Mouse (Mus musculus): ENCODE measurements around the gene Rhbdd3. TPM values are rescaled to one million over a fixed set of nuclear protein-coding genes. Genes with fewer than 3 reads are reported as not detected.
A peak's percentile ranks its signal among the peaks of the same experiment; 100 is the strongest.

Rhbdd3 gene
- polyA plus RNA-seq, 1 experiment from 2014 or later = 23.8 TPM

DNA sequence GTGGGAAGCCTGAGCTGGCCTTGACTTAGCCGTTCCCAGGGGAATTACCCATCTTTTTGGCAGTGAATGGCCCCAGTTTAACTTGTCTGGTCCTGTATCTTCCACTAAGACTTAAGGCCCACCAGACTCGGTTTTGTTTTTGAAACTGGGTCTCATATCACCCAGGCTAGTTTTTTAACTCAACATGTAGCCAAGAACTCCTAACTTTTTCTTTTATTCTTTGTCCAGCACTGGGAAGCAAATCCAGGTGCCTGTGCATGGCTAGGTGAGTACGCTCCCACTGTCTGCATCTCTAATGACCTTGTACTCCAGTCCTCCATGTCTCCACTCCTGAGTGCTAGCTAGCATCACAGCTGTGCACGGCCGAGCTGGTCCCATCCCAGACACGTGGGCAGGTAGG, 2.9 kb downstream of the Rhbdd3 start:
- H3K36me3 ChIP-seq (ENCODE audit: control insufficient read depth, insufficient read depth, low read length) = no peaks in the 10 kb centered on the region; the same call in 1 of the 2 replicates
- H3K9me3 ChIP-seq (ENCODE audit: control insufficient read depth, low read length) = no peaks in the 10 kb centered on the region
- 77% methylated on average over 6 of the region's 6 CpGs for WGBS
- no peak overlapping the region for H3K9ac ChIP-seq (ENCODE audit: low read length)
- peaks cover 7% of the 10 kb centered on the region for H3K4me1 ChIP-seq (ENCODE audit: control insufficient read depth, insufficient read depth, low read length)
- no peak overlapping the region for H3K27ac ChIP-seq (ENCODE audit: low read depth, low read length)
- no peak overlapping the region for H3K4me2 ChIP-seq (ENCODE audit: low read depth)
- ATAC-seq (ENCODE audit: insufficient read depth, low FRiP score, low TSS enrichment) = no peak
- H3K27me3 ChIP-seq (ENCODE audit: control insufficient read depth, insufficient read depth, low read length) = no peaks in the 10 kb centered on the region
- DNase-seq (ENCODE audit: low spot score) = no peak
- H3K4me3 ChIP-seq (ENCODE audit: low read depth, low read length) = no peak overlapping the region

DNA sequence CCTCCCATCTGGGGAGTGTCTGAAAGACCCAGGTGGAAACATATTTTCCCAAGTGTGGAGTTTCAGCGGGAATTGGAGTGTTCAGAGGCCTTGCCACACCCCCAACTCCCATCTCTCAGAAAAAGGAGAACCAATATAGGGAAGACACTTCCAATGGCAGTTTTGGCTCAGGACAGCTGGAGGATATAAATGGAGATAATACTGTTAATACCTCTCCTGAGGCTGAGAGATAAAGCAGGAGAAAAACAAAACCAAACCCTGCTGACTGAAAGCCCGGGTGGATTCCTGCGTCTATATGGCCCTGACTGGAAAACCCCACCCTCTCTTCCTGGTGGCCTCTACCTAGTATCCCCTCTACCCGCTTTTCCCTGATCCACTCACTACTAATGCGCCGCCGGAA, 3.7 kb downstream of the Rhbdd3 start:
- no peak overlapping the region for H3K4me3 ChIP-seq (ENCODE audit: low read depth, low read length)
- H3K4me2 ChIP-seq (ENCODE audit: low read depth) = no peak overlapping the region
- H3K9me3 ChIP-seq (ENCODE audit: control insufficient read depth, low read length) = no peaks in the 10 kb centered on the region
- no peaks in the 10 kb centered on the region; the same call in 1 of the 2 replicates for H3K36me3 ChIP-seq (ENCODE audit: control insufficient read depth, insufficient read depth, low read length)
- peaks cover 2% of the 10 kb centered on the region for H3K4me1 ChIP-seq (ENCODE audit: control insufficient read depth, insufficient read depth, low read length)
- no peaks in the 10 kb centered on the region for H3K27me3 ChIP-seq (ENCODE audit: control insufficient read depth, insufficient read depth, low read length)
- no peak for ATAC-seq (ENCODE audit: insufficient read depth, low FRiP score, low TSS enrichment)
- DNase-seq (ENCODE audit: low spot score) = no peak
- WGBS = 87% methylated on average over 7 of the region's 7 CpGs
- H3K27ac ChIP-seq (ENCODE audit: low read depth, low read length) = no peak overlapping the region
- H3K9ac ChIP-seq (ENCODE audit: low read length) = no peak overlapping the region

DNA sequence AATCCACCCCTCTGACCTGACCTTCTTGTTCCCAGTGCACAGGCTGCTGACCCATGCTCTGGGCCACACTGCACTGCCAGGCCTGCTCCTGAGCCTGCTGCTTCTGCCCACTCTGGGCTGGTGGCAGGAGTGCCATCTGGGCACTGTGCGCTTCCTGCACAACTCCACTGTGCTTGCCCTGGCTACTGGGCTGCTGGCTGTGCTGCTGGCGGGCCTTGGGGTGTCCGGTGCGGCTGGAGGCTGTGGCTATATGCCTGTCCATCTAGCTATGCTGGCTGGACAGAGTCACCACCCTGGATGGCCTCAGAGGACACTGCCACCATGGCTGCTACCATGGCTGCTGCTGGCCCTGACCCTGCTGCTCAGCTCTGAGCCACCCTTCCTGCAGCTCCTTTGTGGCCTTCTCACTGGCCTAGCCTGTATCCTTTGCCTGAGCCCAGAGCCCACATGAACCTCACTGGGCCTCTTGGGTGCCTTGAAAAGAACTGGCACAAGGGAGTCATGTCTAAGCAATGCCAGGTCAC, 5.3 kb downstream of the Rhbdd3 start:
- H3K4me1 ChIP-seq (ENCODE audit: control insufficient read depth, insufficient read depth, low read length) = no peaks in the 10 kb centered on the region
- no peaks in the 10 kb centered on the region for H3K27me3 ChIP-seq (ENCODE audit: control insufficient read depth, insufficient read depth, low read length)
- no peak overlapping the region for H3K9ac ChIP-seq (ENCODE audit: low read length)
- no peak for DNase-seq (ENCODE audit: low spot score)
- no peak overlapping the region for H3K27ac ChIP-seq (ENCODE audit: low read depth, low read length)
- no peak overlapping the region for H3K4me2 ChIP-seq (ENCODE audit: low read depth)
- H3K36me3 ChIP-seq (ENCODE audit: control insufficient read depth, insufficient read depth, low read length) = no peaks in the 10 kb centered on the region; the same call in 1 of the 2 replicates
- H3K9me3 ChIP-seq (ENCODE audit: control insufficient read depth, low read length) = no peaks in the 10 kb centered on the region
- ATAC-seq (ENCODE audit: insufficient read depth, low FRiP score, low TSS enrichment) = no peak
- WGBS = 96% methylated on average over 4 of the region's 4 CpGs
- H3K4me3 ChIP-seq (ENCODE audit: low read depth, low read length) = no peak overlapping the region

DNA sequence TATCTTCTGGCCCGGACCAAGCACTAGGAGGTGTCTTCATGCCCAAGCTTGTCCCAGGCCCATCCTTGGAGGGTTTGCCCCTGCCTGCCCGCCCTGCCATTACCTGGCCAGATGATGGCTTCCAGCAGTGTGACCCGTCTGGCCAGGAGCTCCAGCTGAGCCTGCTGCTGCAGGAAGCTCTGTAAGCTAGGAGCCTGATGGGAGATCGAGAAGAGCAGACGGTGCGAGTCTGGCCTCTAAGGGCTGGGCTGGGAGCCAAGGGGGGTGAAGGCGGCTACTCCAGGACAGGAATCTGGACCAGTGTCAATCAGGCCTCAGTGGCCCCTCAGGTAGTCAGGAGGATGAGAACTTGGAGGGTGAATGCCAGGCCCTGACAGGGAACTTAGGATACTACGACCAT, 10.7 kb downstream of the Rhbdd3 start:
- no peak overlapping the region for H3K4me2 ChIP-seq (ENCODE audit: low read depth)
- no peaks in the 10 kb centered on the region for H3K27me3 ChIP-seq (ENCODE audit: control insufficient read depth, insufficient read depth, low read length)
- H3K27ac ChIP-seq (ENCODE audit: low read depth, low read length) = no peak overlapping the region
- H3K36me3 ChIP-seq (ENCODE audit: control insufficient read depth, insufficient read depth, low read length) = no peaks in the 10 kb centered on the region; the same call in 1 of the 2 replicates
- H3K9ac ChIP-seq (ENCODE audit: low read length) = no peak overlapping the region
- no peaks in the 10 kb centered on the region for H3K4me1 ChIP-seq (ENCODE audit: control insufficient read depth, insufficient read depth, low read length)
- 74% methylated on average over 8 of the region's 8 CpGs for WGBS
- DNase-seq (ENCODE audit: low spot score) = no peak
- no peak overlapping the region for H3K4me3 ChIP-seq (ENCODE audit: low read depth, low read length)
- no peak for ATAC-seq (ENCODE audit: insufficient read depth, low FRiP score, low TSS enrichment)
- no peaks in the 10 kb centered on the region for H3K9me3 ChIP-seq (ENCODE audit: control insufficient read depth, low read length)

DNA sequence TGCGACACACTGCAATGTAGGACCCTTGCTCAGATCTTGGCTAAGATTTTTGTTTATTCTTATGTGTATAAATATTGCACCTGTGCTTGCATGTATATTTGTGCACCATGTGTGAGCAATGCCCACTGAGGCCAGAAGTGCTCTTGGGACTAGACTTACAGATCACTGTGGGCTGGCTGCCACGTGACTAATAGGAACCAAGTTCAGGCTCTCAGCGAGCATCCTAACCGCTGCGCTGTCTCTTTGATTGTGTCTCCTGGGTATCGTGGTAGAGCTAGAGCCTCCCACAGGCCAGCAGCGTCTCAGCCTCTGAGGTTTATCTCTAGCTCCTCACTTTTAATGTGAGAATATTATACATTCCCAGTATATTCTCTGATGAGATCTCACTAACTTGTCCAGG, 14.9 kb downstream of the Rhbdd3 start:
- WGBS = 87% methylated on average over 7 of the region's 7 CpGs
- no peak for ATAC-seq (ENCODE audit: insufficient read depth, low FRiP score, low TSS enrichment)
- no peaks in the 10 kb centered on the region for H3K9me3 ChIP-seq (ENCODE audit: control insufficient read depth, low read length)

DNA sequence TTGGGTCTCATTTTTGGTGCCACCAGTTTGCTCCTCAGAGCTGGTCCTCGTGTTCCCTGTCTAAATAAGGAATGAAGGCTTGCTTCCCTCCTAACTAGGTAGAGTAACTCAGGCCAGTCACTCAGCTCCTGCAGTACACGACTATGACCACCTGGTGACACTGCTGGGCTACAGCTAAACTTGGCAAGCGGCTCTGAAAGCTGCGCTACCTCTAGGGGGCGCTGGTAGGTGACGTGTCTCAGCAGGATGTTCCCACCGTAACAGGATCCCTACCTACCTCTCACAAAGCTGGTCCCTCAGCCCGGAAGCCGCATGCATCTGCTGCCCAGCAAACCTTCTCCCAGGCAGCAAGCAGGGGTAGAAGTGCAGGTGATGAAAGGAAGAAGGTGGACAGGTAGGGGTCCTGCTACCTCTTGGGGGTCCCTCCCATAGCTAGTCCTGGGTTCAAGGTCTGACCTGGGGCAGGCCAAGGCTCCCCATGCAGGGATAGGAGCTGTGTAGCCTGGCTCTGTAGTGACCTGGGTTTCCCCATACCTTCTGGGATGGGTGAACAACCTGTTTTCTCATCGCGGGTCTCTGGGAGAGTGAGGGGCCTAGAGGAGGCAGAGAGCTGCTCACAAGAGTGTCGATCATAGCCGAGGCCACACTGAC, 16.3 kb downstream of the Rhbdd3 start:
- no peak overlapping the region for H3K4me2 ChIP-seq (ENCODE audit: low read depth)
- no peaks in the 10 kb centered on the region for H3K27me3 ChIP-seq (ENCODE audit: control insufficient read depth, insufficient read depth, low read length)
- H3K9ac ChIP-seq (ENCODE audit: low read length) = no peak overlapping the region
- H3K36me3 ChIP-seq (ENCODE audit: control insufficient read depth, insufficient read depth, low read length) = no peaks in the 10 kb centered on the region
- H3K27ac ChIP-seq (ENCODE audit: low read depth, low read length) = no peak overlapping the region
- H3K4me3 ChIP-seq (ENCODE audit: low read depth, low read length) = no peak overlapping the region
- H3K9me3 ChIP-seq (ENCODE audit: control insufficient read depth, low read length) = no peaks in the 10 kb centered on the region
- DNase-seq (ENCODE audit: low spot score) = peak; percentile 87
- no peaks in the 10 kb centered on the region for H3K4me1 ChIP-seq (ENCODE audit: control insufficient read depth, insufficient read depth, low read length)
- WGBS = 36% methylated on average over 13 of the region's 13 CpGs
- ATAC-seq (ENCODE audit: insufficient read depth, low FRiP score, low TSS enrichment) = peak; percentile 43; the same call in 1 of the 2 replicates

More for the DNA sequence above, 14.9 kb downstream of the Rhbdd3 start:
- no peaks in the 10 kb centered on the region for H3K36me3 ChIP-seq (ENCODE audit: control insufficient read depth, insufficient read depth, low read length)
- H3K27me3 ChIP-seq (ENCODE audit: control insufficient read depth, insufficient read depth, low read length) = no peaks in the 10 kb centered on the region
- no peak overlapping the region for H3K4me3 ChIP-seq (ENCODE audit: low read depth, low read length)
- H3K27ac ChIP-seq (ENCODE audit: low read depth, low read length) = no peak overlapping the region
- H3K9ac ChIP-seq (ENCODE audit: low read length) = no peak overlapping the region
- no peak overlapping the region for H3K4me2 ChIP-seq (ENCODE audit: low read depth)
- no peaks in the 10 kb centered on the region for H3K4me1 ChIP-seq (ENCODE audit: control insufficient read depth, insufficient read depth, low read length)
- DNase-seq (ENCODE audit: low spot score) = no peak

DNA sequence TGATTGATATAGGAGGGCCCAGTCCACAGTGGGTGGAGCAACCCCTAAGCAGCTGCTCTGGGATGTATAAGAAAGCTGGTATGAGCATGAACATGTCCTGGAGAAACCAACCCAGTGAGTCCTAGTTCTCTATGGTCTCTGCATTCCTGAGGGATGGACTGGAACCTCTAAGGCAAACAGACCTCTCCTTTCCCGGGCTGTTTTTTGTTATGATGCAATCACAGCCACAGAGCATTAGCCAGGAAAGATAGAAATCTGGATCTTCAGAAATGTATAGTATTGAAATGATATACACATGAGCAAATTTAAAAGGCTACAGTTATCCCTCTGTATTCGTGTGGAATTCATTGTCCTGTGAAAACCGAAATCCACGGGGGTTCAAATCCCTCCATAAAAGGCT, 27.0 kb downstream of the Rhbdd3 start:
- H3K9ac ChIP-seq (ENCODE audit: low read length) = no peak overlapping the region
- H3K9me3 ChIP-seq (ENCODE audit: control insufficient read depth, low read length) = no peaks in the 10 kb centered on the region
- no peaks in the 10 kb centered on the region for H3K36me3 ChIP-seq (ENCODE audit: control insufficient read depth, insufficient read depth, low read length)
- WGBS = 88% methylated on average over 4 of the region's 4 CpGs
- no peaks in the 10 kb centered on the region for H3K27me3 ChIP-seq (ENCODE audit: control insufficient read depth, insufficient read depth, low read length)
- peaks cover 26% of the 10 kb centered on the region for H3K4me1 ChIP-seq (ENCODE audit: control insufficient read depth, insufficient read depth, low read length)
- no peak overlapping the region for H3K27ac ChIP-seq (ENCODE audit: low read depth, low read length)
- DNase-seq (ENCODE audit: low spot score) = no peak
- H3K4me2 ChIP-seq (ENCODE audit: low read depth) = no peak overlapping the region
- ATAC-seq (ENCODE audit: insufficient read depth, low FRiP score, low TSS enrichment) = no peak
- no peak overlapping the region for H3K4me3 ChIP-seq (ENCODE audit: low read depth, low read length)

DNA sequence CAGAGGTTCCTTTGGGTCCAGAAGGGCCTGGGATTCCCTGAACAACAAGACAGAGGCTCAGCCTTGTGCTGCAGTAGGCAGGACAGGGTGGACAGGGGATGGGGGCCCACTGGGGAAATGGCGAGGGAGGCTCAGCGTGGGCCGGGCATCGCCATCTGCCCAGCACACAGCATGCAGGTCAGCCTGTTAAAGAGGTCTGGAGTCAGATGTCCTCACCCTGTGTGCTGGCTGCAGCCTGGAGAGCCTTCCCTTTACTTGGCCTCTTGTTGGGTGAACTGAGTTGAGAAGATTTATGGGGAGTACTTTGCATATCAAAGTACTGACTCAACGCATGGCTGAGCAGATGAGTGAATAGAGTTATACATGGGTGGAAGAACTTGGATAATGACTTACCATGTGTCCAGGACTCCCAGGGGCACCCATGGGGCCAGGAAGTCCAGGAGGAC, 30.3 kb downstream of the Rhbdd3 start:
- H3K9me3 ChIP-seq (ENCODE audit: control insufficient read depth, low read length) = no peaks in the 10 kb centered on the region
- peak; percentile 72 for DNase-seq (ENCODE audit: low spot score)
- H3K9ac ChIP-seq (ENCODE audit: low read length) = peak overlapping the region; percentile 37; the same call in 1 of the 2 replicates
- H3K27me3 ChIP-seq (ENCODE audit: control insufficient read depth, insufficient read depth, low read length) = no peaks in the 10 kb centered on the region
- H3K27ac ChIP-seq (ENCODE audit: low read depth, low read length) = peak overlapping the region; percentile 91
- H3K4me2 ChIP-seq (ENCODE audit: low read depth) = peak overlapping the region; percentile 35
- peak; percentile 94 for ATAC-seq (ENCODE audit: insufficient read depth, low FRiP score, low TSS enrichment)
- 11% methylated on average over 5 of the region's 5 CpGs for WGBS
- H3K4me1 ChIP-seq (ENCODE audit: control insufficient read depth, insufficient read depth, low read length) = peaks cover 26% of the 10 kb centered on the region
- H3K36me3 ChIP-seq (ENCODE audit: control insufficient read depth, insufficient read depth, low read length) = no peaks in the 10 kb centered on the region
- no peak overlapping the region for H3K4me3 ChIP-seq (ENCODE audit: low read depth, low read length)

DNA sequence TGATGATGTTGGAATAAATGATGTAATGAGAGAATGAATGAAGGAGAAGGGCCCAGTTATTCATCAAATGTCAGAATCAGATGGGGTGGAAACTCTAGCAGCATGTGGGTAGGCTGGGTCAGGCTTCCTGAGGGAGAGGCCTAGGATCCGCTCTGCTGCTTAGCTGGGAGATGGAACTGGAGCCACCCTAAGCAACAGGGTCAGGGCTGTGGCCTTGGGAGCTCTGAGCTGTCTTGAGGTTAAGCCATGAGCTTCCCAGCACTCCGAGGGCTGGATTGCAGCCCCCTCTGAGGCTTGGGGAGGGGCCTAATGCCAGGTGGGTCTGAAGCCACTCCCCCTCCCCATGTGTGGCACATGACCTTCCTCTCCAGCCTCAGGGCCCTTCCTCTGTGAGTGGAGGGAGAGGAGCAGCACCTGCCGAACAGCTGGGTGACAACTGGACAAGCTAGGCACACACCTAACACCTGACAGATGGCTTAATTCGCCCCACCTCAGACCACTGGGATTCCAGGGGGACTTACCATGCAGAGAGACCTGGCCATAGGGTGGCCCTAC, 31.5 kb downstream of the Rhbdd3 start:
- Histone ChIP-seq H3K27me3 (ENCODE audit: control insufficient read depth, insufficient read depth, low read length) (no peaks in the 10 kb centered on the region), H3K4me2 (ENCODE audit: low read depth) (no peak overlapping the region), H3K9ac (ENCODE audit: low read length) (no peak overlapping the region), H3K4me1 (ENCODE audit: control insufficient read depth, insufficient read depth, low read length) (peaks cover 26% of the 10 kb centered on the region), H3K9me3 (ENCODE audit: control insufficient read depth, low read length) (no peaks in the 10 kb centered on the region), H3K36me3 (ENCODE audit: control insufficient read depth, insufficient read depth, low read length) (no peaks in the 10 kb centered on the region), H3K4me3 (ENCODE audit: low read depth, low read length) (no peak overlapping the region), H3K27ac (ENCODE audit: low read depth, low read length) (peak overlapping the region; percentile 68; the same call in 1 of the 2 replicates)
- 57% methylated on average over 4 of the region's 4 CpGs for WGBS
- ATAC-seq (ENCODE audit: insufficient read depth, low FRiP score, low TSS enrichment) (no peak), DNase-seq (ENCODE audit: low spot score) (no peak)

Measured in neural tube, embryonic 11.5 days (tissue).